Mouse (Mus musculus) spleen, adult 2 months (tissue): ENCODE data around the gene Ostm1. TPM values are rescaled to one million over a fixed set of nuclear protein-coding genes. Genes with fewer than 3 reads are reported as not detected.

Source experiments
- DNase-seq, 2 experiments: peaks; one replicate each; pipeline versions ENCODE4 v3.0.0 to v3.0.0-alpha.2; 2012 to 2021; ENCODE audit warnings: low spot score in 2 of 2, low read depth in 1 of 2
- H3K27ac ChIP-seq: fragments of 200-500 bp; 2 replicates; pipeline ENCODE4 v1.5.1; 2012; ENCODE audit warnings: low read length, inconsistent platforms; ENCODE audit not compliant: insufficient read depth
- H3K27me3 ChIP-seq: fragments of 200-500 bp; 2 replicates; pipeline ENCODE4 v1.6.1; 2012; ENCODE audit warnings: mild to moderate bottlenecking, moderate library complexity, low read length, inconsistent platforms; ENCODE audit not compliant: control insufficient read depth, insufficient read depth
- H3K36me3 ChIP-seq: fragments of 200-500 bp; 2 replicates; pipeline ENCODE4 v1.6.1; 2012; ENCODE audit warnings: mild to moderate bottlenecking, low read length, inconsistent platforms; ENCODE audit not compliant: control insufficient read depth, insufficient read depth
- H3K4me1 ChIP-seq: fragments of 200-500 bp; 2 replicates; pipeline ENCODE4 v1.6.1; 2011; ENCODE audit warnings: inconsistent platforms; ENCODE audit not compliant: control insufficient read depth, insufficient read depth, insufficient read length
- H3K4me3 ChIP-seq: fragments of 200-500 bp; 2 replicates; pipeline ENCODE4 v1.5.1; 2011; ENCODE audit warnings: mild to moderate bottlenecking, inconsistent platforms; ENCODE audit not compliant: insufficient read depth, insufficient read length; ENCODE audit errors: extremely low read depth
- CTCF ChIP-seq: fragments of 200-500 bp; IDR thresholded peaks from 2 replicates; pipeline ENCODE4 v1.5.1; 2011; ENCODE audit warnings: mild to moderate bottlenecking, inconsistent platforms; ENCODE audit not compliant: insufficient read depth, insufficient read length, insufficient replicate concordance; ENCODE audit errors: extremely low read depth
- POLR2A ChIP-seq: fragments of 200-500 bp; IDR thresholded peaks from 2 replicates; pipeline ENCODE4 v1.6.1; 2011; ENCODE audit warnings: low read depth, low read length, inconsistent platforms
- WGBS: fragments of 180-500 bp; shearing (Covaris S2); methylation state at CpG from one replicate; pipeline ENCODE4 v1.1.7; 2018; 5-methylcytosine and 5-hydroxymethylcytosine counted together
- polyA plus RNA-seq: library from polyadenylated mRNA; depleted of rRNA; stranded (reverse); fragments of >200 nt; gene quantifications from 2 replicates; pipeline ENCODE4 v1.2.3, GENCODE M21; 2012

The Ostm1 gene
- polyA plus RNA-seq, 1 experiment: 16.2 TPM

DNA sequence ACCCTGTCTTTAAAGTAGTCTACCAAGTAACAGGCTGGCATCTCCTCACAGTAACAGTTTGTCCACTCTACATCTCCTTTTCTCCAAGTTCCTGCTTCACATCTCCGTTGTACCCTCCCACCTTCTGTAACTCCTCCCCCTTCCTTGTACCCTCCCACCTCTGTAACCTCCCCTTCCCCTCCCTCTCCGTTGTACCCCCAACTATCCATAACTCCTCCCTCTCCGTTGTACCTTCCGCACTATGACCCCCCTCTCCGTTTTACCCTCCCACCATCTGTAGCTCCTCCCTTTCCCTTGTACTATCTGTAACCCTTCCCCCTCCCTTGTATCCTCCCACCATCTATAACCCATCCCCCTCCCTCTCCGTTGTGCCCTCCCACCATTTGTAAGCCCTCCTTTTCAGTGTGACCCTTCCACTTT lies 97.0 kb downstream of the Ostm1 start:
- 30% methylated on average over 6 of the region's 6 CpGs for WGBS

DNA sequence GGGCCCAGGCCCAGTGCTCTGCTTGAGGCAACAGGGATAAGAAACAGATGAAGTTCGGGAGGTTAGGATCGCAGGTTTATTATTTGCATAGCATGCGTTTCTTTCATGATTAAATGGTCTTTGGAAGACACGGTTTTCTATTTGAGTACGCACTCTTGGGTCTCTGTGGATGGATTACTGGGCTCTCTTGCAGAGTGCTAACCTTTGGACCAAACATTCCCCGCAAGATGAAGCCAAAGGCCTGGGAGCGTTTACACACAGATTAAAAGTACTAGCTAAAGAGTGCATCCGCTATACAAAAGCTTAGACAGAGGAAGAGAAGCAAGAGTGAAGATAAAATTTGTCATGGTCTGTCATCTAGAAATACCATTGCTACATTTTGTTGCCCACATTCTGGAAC lies 98.8 kb downstream of the Ostm1 start:
- H3K36me3 ChIP-seq: peaks cover 7% of the 10 kb centered on the region
- H3K4me1 ChIP-seq: peaks cover 9% of the 10 kb centered on the region; the same call in 1 of the 2 replicates
- no peak for DNase-seq
- 92% methylated on average over 8 of the region's 8 CpGs for WGBS
- no peaks in the 10 kb centered on the region for H3K27me3 ChIP-seq
- H3K4me3 ChIP-seq: no peak overlapping the region
- no peak overlapping the region for H3K27ac ChIP-seq
- TF ChIP-seq CTCF (no peak), POLR2A (no peak)

More for the DNA sequence above, 97.0 kb downstream of the Ostm1 start:
- TF ChIP-seq POLR2A (no peak), CTCF (no peak)
- H3K4me3 ChIP-seq: no peak overlapping the region
- no peak overlapping the region for H3K27ac ChIP-seq
- no peak for DNase-seq
- no peaks in the 10 kb centered on the region for H3K27me3 ChIP-seq
- H3K36me3 ChIP-seq: peaks cover 5% of the 10 kb centered on the region
- H3K4me1 ChIP-seq: peaks cover 9% of the 10 kb centered on the region; the same call in 1 of the 2 replicates

DNA sequence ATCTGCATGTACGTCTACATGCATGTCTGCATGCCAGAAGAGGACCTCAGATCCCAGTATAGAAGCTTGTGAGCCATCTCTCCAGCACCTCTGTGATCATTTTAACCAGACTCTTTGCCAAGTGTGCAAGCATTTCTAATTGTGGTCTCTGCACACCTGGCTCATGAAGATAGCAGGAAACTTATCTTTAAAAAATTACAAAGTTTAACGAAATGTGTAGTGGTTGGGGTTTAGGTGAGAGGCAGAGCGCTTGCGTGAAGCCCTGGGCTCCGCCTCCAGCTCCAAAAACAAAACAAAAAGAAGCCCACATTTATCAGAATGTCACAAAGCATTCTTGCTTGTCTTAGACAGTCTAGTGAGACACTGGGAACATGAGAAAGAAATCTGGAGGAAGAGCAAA lies 104.3 kb downstream of the Ostm1 start:
- no peak for DNase-seq
- H3K36me3 ChIP-seq: peaks cover 9% of the 10 kb centered on the region
- TF ChIP-seq POLR2A: no peak
- TF ChIP-seq CTCF: no peak
- no peak overlapping the region for H3K27ac ChIP-seq
- WGBS: 74% methylated on average over 5 of the region's 5 CpGs
- no peaks in the 10 kb centered on the region for H3K4me1 ChIP-seq
- H3K4me3 ChIP-seq: no peak overlapping the region
- H3K27me3 ChIP-seq: no peaks in the 10 kb centered on the region

DNA sequence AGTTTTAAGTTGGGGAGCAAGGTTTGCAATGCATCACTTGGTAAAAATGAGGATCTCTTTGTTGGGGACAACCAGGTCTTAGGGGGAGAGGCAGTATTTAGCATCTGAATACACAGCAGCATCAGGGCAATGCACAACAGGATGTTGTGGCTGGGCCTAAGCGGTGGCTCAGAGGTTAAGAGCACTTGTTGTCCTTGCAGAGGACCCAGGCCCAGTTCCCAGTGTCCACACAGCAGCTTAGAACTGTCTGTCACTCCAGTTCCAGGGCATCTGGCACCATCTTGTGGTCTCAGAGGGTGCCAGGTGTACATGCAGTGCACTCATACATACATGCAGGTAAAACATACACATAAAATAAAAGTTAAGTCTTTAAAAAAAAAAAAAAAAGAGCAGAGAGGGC lies 106.1 kb downstream of the Ostm1 start:
- WGBS: 86% methylated on average over 1 of the region's 1 CpGs
- Histone ChIP-seq H3K4me3 (no peak overlapping the region), H3K36me3 (peaks cover 10% of the 10 kb centered on the region), H3K27me3 (no peaks in the 10 kb centered on the region), H3K27ac (no peak overlapping the region), H3K4me1 (no peaks in the 10 kb centered on the region)
- TF ChIP-seq CTCF: no peak
- DNase-seq: no peak

DNA sequence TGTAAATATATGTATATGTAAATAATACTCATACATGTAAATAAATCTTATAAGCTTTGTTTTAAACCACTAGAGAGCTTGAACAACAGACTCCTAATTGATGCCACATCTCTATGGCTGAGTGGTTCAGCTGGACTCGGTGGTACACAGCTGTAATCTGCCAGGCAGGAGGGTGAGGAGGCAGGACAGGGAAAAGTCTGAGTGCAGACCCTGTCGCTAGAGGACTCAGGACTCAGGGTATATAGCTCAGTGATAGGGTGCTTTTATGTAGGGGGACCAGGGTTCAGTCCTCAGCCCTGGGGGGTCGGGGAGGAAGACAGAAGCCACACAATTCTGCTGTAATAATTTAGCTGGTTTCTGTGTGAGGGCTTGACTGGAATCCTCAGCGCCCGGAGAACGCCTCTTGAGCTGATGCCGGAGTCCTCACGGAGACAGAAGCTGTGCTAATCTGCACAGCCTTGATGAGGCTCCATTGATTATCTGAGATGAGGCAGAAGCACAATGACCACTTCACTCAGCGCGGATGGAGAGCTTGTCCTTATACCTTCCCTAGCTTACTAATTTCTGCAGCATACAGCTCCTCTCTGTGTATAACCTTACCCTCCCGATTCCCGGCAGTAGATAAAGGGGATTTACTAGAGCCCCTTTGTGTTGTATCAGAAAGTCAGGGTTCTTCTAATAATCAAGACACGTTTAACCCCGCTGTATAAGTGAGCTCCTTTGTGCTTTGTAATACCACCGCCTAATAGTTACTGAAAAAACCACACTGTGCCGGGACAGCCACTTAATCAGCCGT lies 106.8 kb downstream of the Ostm1 start:
- TF ChIP-seq CTCF (no peak), POLR2A (no peak)
- peaks cover 11% of the 10 kb centered on the region for H3K36me3 ChIP-seq
- DNase-seq: no peak
- H3K27me3 ChIP-seq: no peaks in the 10 kb centered on the region
- WGBS: 94% methylated on average over 17 of the region's 17 CpGs
- no peaks in the 10 kb centered on the region for H3K4me1 ChIP-seq
- H3K27ac ChIP-seq: no peak overlapping the region
- H3K4me3 ChIP-seq: no peak overlapping the region

DNA sequence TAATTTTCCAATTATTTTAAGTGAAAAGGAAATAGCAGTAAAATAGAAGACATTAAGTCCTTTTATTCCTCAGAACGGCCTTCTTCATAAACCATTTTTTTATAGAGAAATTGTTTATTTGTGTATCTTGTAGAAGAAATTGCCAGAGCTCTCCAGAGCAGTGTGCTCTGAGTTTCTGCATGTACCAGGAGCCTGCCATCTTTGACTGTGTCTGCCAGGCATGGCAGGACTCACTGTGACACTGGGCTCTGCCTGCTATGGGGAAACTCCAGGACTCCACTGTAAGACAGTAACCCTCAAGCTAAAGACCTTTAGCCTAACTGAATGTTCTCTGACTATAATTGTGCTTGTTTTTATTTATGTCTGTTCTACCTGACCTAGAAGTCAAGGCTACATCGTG lies 107.4 kb downstream of the Ostm1 start:
- Histone ChIP-seq H3K4me1 (no peaks in the 10 kb centered on the region), H3K36me3 (peaks cover 9% of the 10 kb centered on the region), H3K27me3 (no peaks in the 10 kb centered on the region), H3K27ac (no peak overlapping the region), H3K4me3 (no peak overlapping the region)
- 93% methylated on average over 2 of the region's 2 CpGs for whole genome bisulfite sequencing
- TF ChIP-seq POLR2A (no peak), CTCF (no peak)
- DNase-seq: no peak

DNA sequence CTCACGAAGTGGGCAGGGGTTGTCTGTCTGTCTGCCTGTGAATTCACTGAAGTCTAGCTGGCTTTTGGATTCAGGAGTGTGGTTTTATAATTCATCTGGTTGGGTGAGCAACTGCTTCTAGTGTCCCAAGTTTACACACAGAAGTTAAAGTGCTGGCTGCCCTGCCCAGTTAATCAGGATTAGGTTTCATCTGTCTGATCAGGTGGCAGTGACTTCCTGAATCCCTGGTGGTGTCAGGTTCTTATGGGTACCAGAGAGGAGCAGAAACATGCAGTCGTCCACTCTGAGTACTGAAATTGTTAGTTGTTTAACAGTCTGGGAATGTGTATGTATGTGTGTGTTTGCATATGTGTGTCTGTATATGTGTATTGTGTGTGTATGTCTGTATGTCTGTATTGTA lies 108.5 kb downstream of the Ostm1 start:
- no peak for TF ChIP-seq CTCF
- TF ChIP-seq POLR2A: no peak
- DNase-seq: no peak
- no peaks in the 10 kb centered on the region for H3K4me1 ChIP-seq
- H3K27ac ChIP-seq: no peak overlapping the region
- H3K36me3 ChIP-seq: peaks cover 10% of the 10 kb centered on the region
- WGBS: 91% methylated on average over 2 of the region's 2 CpGs
- H3K4me3 ChIP-seq: no peak overlapping the region
- H3K27me3 ChIP-seq: no peaks in the 10 kb centered on the region
